Mouse (Mus musculus): ENCODE results near the gene Mtmr1. TPM values are rescaled to one million over a fixed set of nuclear protein-coding genes. Genes with fewer than 3 reads are reported as not detected.

Gene Mtmr1
- polyA plus RNA-seq, 2 experiments, result 15.0 to 18.0 TPM

DNA sequence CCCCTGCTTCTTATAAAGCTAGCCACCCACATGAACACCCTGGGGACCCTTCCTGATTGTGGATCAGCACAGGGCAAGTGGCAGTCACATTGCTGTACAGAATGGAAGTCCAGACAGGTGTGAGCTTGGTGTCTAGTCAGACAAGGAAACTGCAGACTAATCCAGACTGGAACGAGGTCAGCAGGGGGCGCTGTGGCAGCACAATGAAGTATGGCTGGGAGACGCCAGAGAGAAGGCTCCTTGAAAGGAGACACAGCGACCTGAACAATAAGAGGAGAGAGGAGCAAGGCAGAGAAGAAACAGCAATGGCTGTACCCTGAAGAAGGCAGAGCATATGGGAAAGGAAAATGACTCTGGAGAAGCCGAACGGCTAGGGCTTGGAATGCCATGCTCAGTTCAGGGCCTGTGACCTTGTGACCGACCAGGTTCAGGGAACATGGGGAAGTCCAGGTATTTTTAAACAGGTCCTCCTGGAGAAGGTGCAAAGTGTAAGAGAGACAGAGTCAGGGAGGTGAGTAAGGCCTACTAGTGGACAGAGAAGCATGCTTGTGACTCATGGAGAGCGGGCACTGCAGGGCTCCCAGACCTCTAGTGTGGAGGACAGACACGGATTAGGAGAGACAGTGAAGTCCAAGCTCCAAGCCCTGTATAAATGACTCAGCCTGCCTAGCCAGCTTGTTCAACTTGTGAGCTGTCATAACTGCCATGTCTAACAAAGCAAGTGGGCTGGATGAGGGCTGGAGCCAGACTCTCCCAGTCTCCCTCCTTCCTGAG is 61.4 kb downstream of the Mtmr1 start:
- DNase-seq (ENCODE audit: low spot score) (peak; percentile 71), ATAC-seq (ENCODE audit: low FRiP score, low read depth) (peak; percentile 53; the same call in 1 of the 2 replicates)
- Histone ChIP-seq H3K4me1 (ENCODE audit: control insufficient read depth, insufficient read depth, low read length) (no peaks in the 10 kb centered on the region), H3K27ac (replicated peaks; ENCODE audit: low read depth, low read length) (no peak overlapping the region), H3K4me3 (replicated peaks; ENCODE audit: low read length) (no peak overlapping the region), H3K36me3 (ENCODE audit: control insufficient read depth, insufficient read depth, low read length) (0 out of 2 replicates have a peak, but pooled peaks cover 5% of the 10 kb centered on the region), H3K27me3 (ENCODE audit: control insufficient read depth, insufficient read depth, low read length) (no peaks in the 10 kb centered on the region), H3K9me3 (ENCODE audit: control insufficient read depth, low read length) (no peaks in the 10 kb centered on the region), H3K4me2 (replicated peaks; ENCODE audit: low read depth, low read length, severe bottlenecking) (no peak overlapping the region), H3K9ac (ENCODE audit: low read depth, low read length, severe bottlenecking) (no peak overlapping the region)
- no peak for TF ChIP-seq POLR2A (IDR thresholded peaks at IDR 0.05; ENCODE audit: borderline replicate concordance, extremely low read depth, insufficient read depth, insufficient read length)
- WGBS, result 49% methylated on average over 9 of the region's 9 CpGs

DNA sequence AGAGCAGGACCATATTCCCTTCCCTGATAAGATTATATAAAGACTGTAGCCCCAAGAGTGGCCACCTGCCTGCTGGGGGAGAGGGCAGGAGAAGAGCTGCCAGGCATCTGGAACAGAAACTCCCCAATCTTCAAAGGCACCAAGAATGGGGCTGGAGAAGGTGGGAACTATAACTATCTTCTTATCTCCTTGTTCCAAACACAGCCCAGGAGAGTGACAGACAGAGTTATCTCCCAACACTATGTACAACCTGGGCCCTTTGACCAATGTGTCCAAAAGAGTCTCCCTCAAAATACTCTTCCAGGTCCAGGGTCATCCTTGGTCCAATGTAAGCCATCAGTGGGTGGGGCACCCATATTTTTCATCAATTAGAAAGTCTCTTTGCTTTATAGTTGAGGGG is 62.9 kb downstream of the Mtmr1 start:
- no peaks in the 10 kb centered on the region for H3K27me3 ChIP-seq (ENCODE audit: control insufficient read depth, insufficient read depth, low read length)
- H3K4me1 ChIP-seq (ENCODE audit: control insufficient read depth, insufficient read depth, low read length), result no peaks in the 10 kb centered on the region
- TF ChIP-seq POLR2A (IDR thresholded peaks at IDR 0.05; ENCODE audit: borderline replicate concordance, extremely low read depth, insufficient read depth, insufficient read length), result no peak
- no peak overlapping the region for H3K4me2 ChIP-seq (replicated peaks; ENCODE audit: low read depth, low read length, severe bottlenecking)
- no peak overlapping the region for H3K4me3 ChIP-seq (replicated peaks; ENCODE audit: low read length)
- DNase-seq (ENCODE audit: low spot score), result no peak
- no peak overlapping the region for H3K9ac ChIP-seq (ENCODE audit: low read depth, low read length, severe bottlenecking)
- H3K9me3 ChIP-seq (ENCODE audit: control insufficient read depth, low read length), result no peaks in the 10 kb centered on the region
- ATAC-seq (ENCODE audit: low FRiP score, low read depth), result no peak
- H3K27ac ChIP-seq (replicated peaks; ENCODE audit: low read depth, low read length), result no peak overlapping the region
- 0 out of 2 replicates have a peak, but pooled peaks cover 5% of the 10 kb centered on the region for H3K36me3 ChIP-seq (ENCODE audit: control insufficient read depth, insufficient read depth, low read length)

DNA sequence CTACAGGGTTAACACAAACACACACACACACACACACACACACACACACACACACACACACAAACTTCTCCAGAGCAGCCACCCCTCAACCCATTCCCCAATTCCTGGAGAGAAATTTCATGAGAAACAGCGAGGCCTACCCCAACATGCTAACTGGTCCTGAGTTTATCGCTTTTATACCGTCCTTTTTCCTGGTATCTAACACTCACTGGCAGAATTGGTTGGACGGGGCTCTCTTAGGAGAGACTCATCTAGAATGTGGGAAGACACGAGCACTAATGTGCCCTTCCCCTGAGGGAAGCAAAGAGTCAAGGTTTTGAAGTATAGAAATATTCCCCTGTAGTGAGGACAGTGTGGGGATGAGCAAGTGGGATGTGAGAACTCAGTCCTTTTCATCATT is 66.3 kb downstream of the Mtmr1 start:
- WGBS, result 84% methylated on average over 5 of the region's 5 CpGs
- Histone ChIP-seq H3K4me2 (replicated peaks; ENCODE audit: low read depth, low read length, severe bottlenecking) (no peak overlapping the region), H3K36me3 (ENCODE audit: control insufficient read depth, insufficient read depth, low read length) (no peaks in the 10 kb centered on the region), H3K9ac (ENCODE audit: low read depth, low read length, severe bottlenecking) (no peak overlapping the region), H3K27me3 (ENCODE audit: control insufficient read depth, insufficient read depth, low read length) (no peaks in the 10 kb centered on the region), H3K4me1 (ENCODE audit: control insufficient read depth, insufficient read depth, low read length) (no peaks in the 10 kb centered on the region), H3K4me3 (replicated peaks; ENCODE audit: low read length) (no peak overlapping the region), H3K27ac (replicated peaks; ENCODE audit: low read depth, low read length) (no peak overlapping the region), H3K9me3 (ENCODE audit: control insufficient read depth, low read length) (no peaks in the 10 kb centered on the region)
- ATAC-seq (ENCODE audit: low FRiP score, low read depth) (no peak), DNase-seq (ENCODE audit: low spot score) (no peak)
- TF ChIP-seq POLR2A (IDR thresholded peaks at IDR 0.05; ENCODE audit: borderline replicate concordance, extremely low read depth, insufficient read depth, insufficient read length), result no peak

DNA sequence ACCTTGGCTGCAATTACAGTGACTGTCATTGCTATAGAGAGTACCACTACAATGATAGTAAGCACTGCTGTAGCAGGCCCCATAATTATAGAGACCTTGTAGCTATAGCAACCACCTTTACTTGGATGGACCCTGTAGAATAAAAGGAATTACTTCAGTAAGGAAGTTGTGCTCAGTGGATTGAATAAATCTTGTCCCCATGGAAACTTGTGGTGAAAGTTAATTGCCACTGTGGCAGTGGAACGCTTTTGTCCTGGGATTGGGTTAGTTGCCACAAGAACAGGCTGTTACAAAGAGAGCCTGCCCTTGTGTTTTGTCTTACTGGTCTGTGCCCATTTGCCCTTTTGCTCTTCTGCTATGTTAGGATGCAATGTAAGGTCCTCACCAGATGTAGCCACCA is 69.9 kb downstream of the Mtmr1 start:
- Histone ChIP-seq H3K4me1 (ENCODE audit: control insufficient read depth, insufficient read depth, low read length) (no peaks in the 10 kb centered on the region), H3K27ac (replicated peaks; ENCODE audit: low read depth, low read length) (no peak overlapping the region), H3K4me3 (replicated peaks; ENCODE audit: low read length) (no peak overlapping the region), H3K36me3 (ENCODE audit: control insufficient read depth, insufficient read depth, low read length) (no peaks in the 10 kb centered on the region), H3K9me3 (ENCODE audit: control insufficient read depth, low read length) (no peaks in the 10 kb centered on the region), H3K27me3 (ENCODE audit: control insufficient read depth, insufficient read depth, low read length) (no peaks in the 10 kb centered on the region), H3K9ac (ENCODE audit: low read depth, low read length, severe bottlenecking) (no peak overlapping the region), H3K4me2 (replicated peaks; ENCODE audit: low read depth, low read length, severe bottlenecking) (no peak overlapping the region)
- WGBS, result 81% methylated on average over 1 of the region's 1 CpGs
- no peak for ATAC-seq (ENCODE audit: low FRiP score, low read depth)
- no peak for DNase-seq (ENCODE audit: low spot score)
- TF ChIP-seq POLR2A (IDR thresholded peaks at IDR 0.05; ENCODE audit: borderline replicate concordance, extremely low read depth, insufficient read depth, insufficient read length), result no peak

DNA sequence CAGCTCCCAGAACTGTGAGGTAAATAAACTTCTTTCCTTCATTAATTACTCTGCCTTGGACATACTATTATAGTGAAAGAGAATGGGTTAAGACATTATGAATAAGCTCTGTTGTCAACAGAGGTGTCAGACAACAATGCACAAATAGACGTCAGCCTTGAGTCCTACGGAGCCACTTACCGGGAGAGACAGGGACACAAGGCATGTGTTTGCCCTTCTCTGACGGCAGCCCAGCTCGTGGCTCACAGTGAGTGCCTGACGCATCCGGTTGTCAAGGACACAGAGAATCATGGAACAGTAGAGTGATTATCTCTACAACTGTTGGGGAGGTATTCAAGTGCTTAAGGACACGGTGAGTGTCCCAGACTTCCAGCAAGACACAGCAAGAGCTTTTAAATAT is 70.3 kb downstream of the Mtmr1 start:
- WGBS, result 81% methylated on average over 8 of the region's 8 CpGs
- Histone ChIP-seq H3K9me3 (ENCODE audit: control insufficient read depth, low read length) (no peaks in the 10 kb centered on the region), H3K4me1 (ENCODE audit: control insufficient read depth, insufficient read depth, low read length) (no peaks in the 10 kb centered on the region), H3K27ac (replicated peaks; ENCODE audit: low read depth, low read length) (no peak overlapping the region), H3K9ac (ENCODE audit: low read depth, low read length, severe bottlenecking) (no peak overlapping the region), H3K4me2 (replicated peaks; ENCODE audit: low read depth, low read length, severe bottlenecking) (no peak overlapping the region), H3K36me3 (ENCODE audit: control insufficient read depth, insufficient read depth, low read length) (no peaks in the 10 kb centered on the region), H3K27me3 (ENCODE audit: control insufficient read depth, insufficient read depth, low read length) (no peaks in the 10 kb centered on the region), H3K4me3 (replicated peaks; ENCODE audit: low read length) (no peak overlapping the region)
- DNase-seq (ENCODE audit: low spot score) (no peak), ATAC-seq (ENCODE audit: low FRiP score, low read depth) (no peak)
- no peak for TF ChIP-seq POLR2A (IDR thresholded peaks at IDR 0.05; ENCODE audit: borderline replicate concordance, extremely low read depth, insufficient read depth, insufficient read length)

All from limb, embryonic 14.5 days (tissue).